Mouse (Mus musculus): Measurements from ENCODE around the gene Gabrg3. TPM values are rescaled to one million over a fixed set of nuclear protein-coding genes. Genes with fewer than 3 reads are reported as not detected.

Gene Gabrg3
- polyA plus RNA-seq, 1 experiment: not detected

DNA sequence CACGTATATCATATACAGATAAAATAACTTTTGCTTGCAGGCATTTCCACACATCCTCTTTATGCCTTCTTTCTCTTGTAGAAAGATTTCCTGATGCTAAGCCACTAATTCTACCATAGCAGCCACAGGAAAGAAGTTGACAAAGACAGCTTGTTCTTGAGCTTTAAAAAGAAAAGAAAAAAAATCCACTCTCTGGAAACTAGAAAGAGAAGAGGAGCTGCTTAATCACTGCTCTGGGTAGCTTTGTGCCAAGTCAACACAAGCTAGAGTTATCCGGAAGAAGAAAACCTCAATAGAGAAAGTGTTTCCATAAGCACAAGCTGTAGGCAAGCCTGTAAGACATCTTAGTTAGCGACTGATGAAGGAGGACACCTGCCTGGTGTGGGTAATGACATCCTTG is 321.6 kb downstream of the Gabrg3 start:
- TF ChIP-seq TAL1 (IDR thresholded peaks at IDR 0.05; ENCODE audit: low read length) (no peak), GATA1 (IDR thresholded peaks at IDR 0.05; ENCODE audit: low read length) (no peak)
- Histone ChIP-seq H3K9me3 (ENCODE audit: control insufficient read depth, low read length) (peaks cover 2% of the 10 kb centered on the region; the same call in 1 of the 2 replicates), H3K27me3 (ENCODE audit: control insufficient read depth) (no peaks in the 10 kb centered on the region), H3K36me3 (ENCODE audit: control insufficient read depth) (no peaks in the 10 kb centered on the region), H3K4me3 (replicated peaks) (no peak overlapping the region), H3K4me1 (ENCODE audit: control insufficient read depth) (no peaks in the 10 kb centered on the region)

- no peak overlapping the region for H3K4me3 ChIP-seq (replicated peaks)
- H3K27me3 ChIP-seq (ENCODE audit: control insufficient read depth): no peaks in the 10 kb centered on the region
- H3K4me1 ChIP-seq (ENCODE audit: control insufficient read depth): no peaks in the 10 kb centered on the region
- TF ChIP-seq TAL1 (IDR thresholded peaks at IDR 0.05; ENCODE audit: low read length) (no peak), GATA1 (IDR thresholded peaks at IDR 0.05; ENCODE audit: low read length) (no peak)
- H3K36me3 ChIP-seq (ENCODE audit: control insufficient read depth): no peaks in the 10 kb centered on the region
- H3K9me3 ChIP-seq (ENCODE audit: control insufficient read depth, low read length): peaks cover 2% of the 10 kb centered on the region
Observed at GRCm38 (mm10) chr7:57050906-57051635, 335.9 kb downstream of the Gabrg3 start.

- Histone ChIP-seq H3K27me3 (ENCODE audit: control insufficient read depth) (no peaks in the 10 kb centered on the region), H3K4me3 (replicated peaks) (no peak overlapping the region), H3K4me1 (ENCODE audit: control insufficient read depth) (no peaks in the 10 kb centered on the region), H3K9me3 (ENCODE audit: control insufficient read depth, low read length) (no peaks in the 10 kb centered on the region), H3K36me3 (ENCODE audit: control insufficient read depth) (no peaks in the 10 kb centered on the region)
- TF ChIP-seq TAL1 (IDR thresholded peaks at IDR 0.05; ENCODE audit: low read length): no peak
- no peak for TF ChIP-seq GATA1 (IDR thresholded peaks at IDR 0.05; ENCODE audit: low read length)
Observed at GRCm38 (mm10) chr7:57037861-57038421, 349.0 kb downstream of the Gabrg3 start.

- no peaks in the 10 kb centered on the region for H3K27me3 ChIP-seq (ENCODE audit: control insufficient read depth)
- no peaks in the 10 kb centered on the region for H3K4me1 ChIP-seq (ENCODE audit: control insufficient read depth)
- no peaks in the 10 kb centered on the region for H3K36me3 ChIP-seq (ENCODE audit: control insufficient read depth)
- TF ChIP-seq GATA1 (IDR thresholded peaks at IDR 0.05; ENCODE audit: low read length) (no peak), TAL1 (IDR thresholded peaks at IDR 0.05; ENCODE audit: low read length) (no peak)
- H3K4me3 ChIP-seq (replicated peaks): no peak overlapping the region
- peaks cover 9% of the 10 kb centered on the region for H3K9me3 ChIP-seq (ENCODE audit: control insufficient read depth, low read length)
Observed at GRCm38 (mm10) chr7:57000585-57001261, 386.3 kb downstream of the Gabrg3 start.

DNA sequence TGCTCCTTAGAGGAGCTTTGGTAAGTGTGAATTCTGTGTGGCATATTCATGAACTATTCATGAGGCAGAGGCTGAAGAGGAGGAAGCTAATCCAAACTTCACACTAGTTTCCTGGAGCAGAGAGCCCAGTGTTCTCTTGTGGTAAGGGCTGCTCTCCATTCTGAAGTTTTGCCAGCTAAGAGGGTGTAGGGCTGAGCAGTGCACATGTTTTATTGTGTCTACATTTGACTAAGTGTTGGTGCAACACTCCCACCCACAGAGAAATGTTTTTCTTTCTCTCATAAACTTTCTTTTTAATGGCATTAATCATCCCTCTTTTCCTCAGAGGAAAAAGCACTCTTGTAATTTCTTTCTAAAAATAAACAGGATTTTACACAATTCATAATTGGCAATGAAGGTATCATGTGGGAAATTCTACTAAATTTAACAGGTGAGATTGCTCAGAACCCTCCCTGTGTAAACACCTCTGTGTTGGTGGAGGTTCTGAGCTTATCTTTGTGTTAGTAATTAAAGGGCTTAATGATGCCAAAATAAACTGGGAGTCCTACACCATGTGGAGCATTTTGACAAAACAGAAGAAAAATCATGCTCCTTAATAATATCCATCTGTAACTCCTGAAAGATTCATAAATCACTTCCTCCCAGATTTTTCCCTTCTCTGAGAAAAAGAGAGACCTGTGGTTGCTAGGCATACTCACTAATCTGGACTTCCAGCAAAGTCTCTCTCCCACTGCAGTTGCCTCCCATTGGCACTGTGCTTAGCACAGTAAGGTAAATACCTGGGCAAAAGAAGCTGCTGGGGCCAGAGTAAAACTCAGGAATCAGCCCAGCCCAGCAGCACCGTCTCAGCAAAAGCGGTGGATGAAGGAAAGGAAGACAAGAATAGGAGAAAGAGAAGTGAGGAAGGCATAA is 389.0 kb downstream of the Gabrg3 start:
- H3K4me3 ChIP-seq (replicated peaks): no peak overlapping the region
- H3K4me1 ChIP-seq (ENCODE audit: control insufficient read depth): no peaks in the 10 kb centered on the region
- no peaks in the 10 kb centered on the region for H3K36me3 ChIP-seq (ENCODE audit: control insufficient read depth)
- H3K9me3 ChIP-seq (ENCODE audit: control insufficient read depth, low read length): peaks cover 9% of the 10 kb centered on the region
- TF ChIP-seq TAL1 (IDR thresholded peaks at IDR 0.05; ENCODE audit: low read length) (no peak), GATA1 (IDR thresholded peaks at IDR 0.05; ENCODE audit: low read length) (no peak)
- H3K27me3 ChIP-seq (ENCODE audit: control insufficient read depth): no peaks in the 10 kb centered on the region

GRCm38 (mm10) chr7:56946398-56946797 is 440.6 kb downstream of the Gabrg3 start:
- Histone ChIP-seq H3K9me3 (ENCODE audit: control insufficient read depth, low read length) (0 out of 2 replicates have a peak, but pooled peaks cover 2% of the 10 kb centered on the region), H3K4me3 (replicated peaks) (no peak overlapping the region), H3K36me3 (ENCODE audit: control insufficient read depth) (no peaks in the 10 kb centered on the region), H3K4me1 (ENCODE audit: control insufficient read depth) (no peaks in the 10 kb centered on the region), H3K27me3 (ENCODE audit: control insufficient read depth) (no peaks in the 10 kb centered on the region)
- TF ChIP-seq TAL1 (IDR thresholded peaks at IDR 0.05; ENCODE audit: low read length) (no peak), GATA1 (IDR thresholded peaks at IDR 0.05; ENCODE audit: low read length) (no peak)

DNA sequence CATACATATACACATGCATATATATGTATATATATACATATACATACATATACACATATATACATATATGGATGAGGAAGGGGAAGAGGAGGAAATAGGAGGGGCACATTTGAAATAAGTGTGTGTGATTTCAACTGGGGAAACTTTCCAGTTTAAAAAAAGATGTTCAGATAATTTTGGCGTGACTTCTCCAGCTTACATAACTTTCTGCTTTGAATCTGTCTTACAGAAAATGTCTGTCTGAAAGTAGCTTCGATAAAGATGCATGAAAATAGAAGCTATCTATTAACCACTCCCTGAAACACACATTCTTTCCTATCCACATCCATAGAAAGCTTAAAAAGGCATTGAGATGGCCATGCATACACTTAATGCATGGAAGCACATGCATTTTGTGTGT is 445.4 kb downstream of the Gabrg3 start:
- H3K9me3 ChIP-seq (ENCODE audit: control insufficient read depth, low read length): no peaks in the 10 kb centered on the region; the same call in 1 of the 2 replicates
- H3K36me3 ChIP-seq (ENCODE audit: control insufficient read depth): no peaks in the 10 kb centered on the region
- H3K27me3 ChIP-seq (ENCODE audit: control insufficient read depth): no peaks in the 10 kb centered on the region
- no peak for TF ChIP-seq GATA1 (IDR thresholded peaks at IDR 0.05; ENCODE audit: low read length)
- no peak for TF ChIP-seq TAL1 (IDR thresholded peaks at IDR 0.05; ENCODE audit: low read length)
- no peak overlapping the region for H3K4me3 ChIP-seq (replicated peaks)
- H3K4me1 ChIP-seq (ENCODE audit: control insufficient read depth): no peaks in the 10 kb centered on the region

- TF ChIP-seq GATA1 (IDR thresholded peaks at IDR 0.05; ENCODE audit: low read length) (no peak), TAL1 (IDR thresholded peaks at IDR 0.05; ENCODE audit: low read length) (no peak)
- H3K36me3 ChIP-seq (ENCODE audit: control insufficient read depth): no peaks in the 10 kb centered on the region
- no peaks in the 10 kb centered on the region for H3K4me1 ChIP-seq (ENCODE audit: control insufficient read depth)
- H3K4me3 ChIP-seq (replicated peaks): no peak overlapping the region
- no peaks in the 10 kb centered on the region; the same call in 1 of the 2 replicates for H3K9me3 ChIP-seq (ENCODE audit: control insufficient read depth, low read length)
- no peaks in the 10 kb centered on the region for H3K27me3 ChIP-seq (ENCODE audit: control insufficient read depth)
Observed at GRCm38 (mm10) chr7:56938020-56938419, 449.0 kb downstream of the Gabrg3 start.
